Mouse (Mus musculus) midbrain, embryonic 13.5 days (tissue): ENCODE data around the gene Spib. TPM values are rescaled to one million over a fixed set of nuclear protein-coding genes. Genes with fewer than 3 reads are reported as not detected.

Experiments used
- ATAC-seq: fragments of 200-750 bp; cut with Nextera tagmentation; 2 replicates; pipeline ENCODE4 v1.8.0; 2017; ENCODE audit warnings: mild to moderate bottlenecking, moderate TSS enrichment, moderate library complexity
- H3K27ac ChIP-seq: fragments of 300-500 bp; sonication (generic); 2 replicates; pipeline ENCODE4 v1.5.1; 2015; ENCODE audit warnings: inconsistent platforms, mild to moderate bottlenecking, moderate library complexity
- H3K27me3 ChIP-seq: fragments of 300-500 bp; sonication (generic); 2 replicates; pipeline ENCODE4 v1.6.1; 2015; ENCODE audit warnings: mild to moderate bottlenecking, inconsistent platforms
- H3K36me3 ChIP-seq: fragments of 300-500 bp; sonication (generic); 2 replicates; pipeline ENCODE4 v1.6.1; 2015; ENCODE audit warnings: mild to moderate bottlenecking, inconsistent platforms
- H3K4me1 ChIP-seq: fragments of 300-500 bp; sonication (generic); replicated peaks from 2 replicates; pipeline ENCODE4 v1.6.1; 2015; ENCODE audit warnings: inconsistent platforms
- H3K4me2 ChIP-seq: fragments of 300-500 bp; sonication (generic); replicated peaks from 2 replicates; pipeline ENCODE4 v1.6.1; 2015; ENCODE audit warnings: moderate library complexity, mild to moderate bottlenecking, inconsistent platforms
- H3K4me3 ChIP-seq: fragments of 300-500 bp; sonication (generic); replicated peaks from 2 replicates; pipeline ENCODE4 v1.5.1; 2015; ENCODE audit warnings: mild to moderate bottlenecking, inconsistent platforms
- H3K9ac ChIP-seq: fragments of 300-500 bp; sonication (generic); replicated peaks from 2 replicates; pipeline ENCODE4 v1.6.1; 2015; ENCODE audit warnings: mild to moderate bottlenecking, inconsistent platforms
- H3K9me3 ChIP-seq: fragments of 300-500 bp; sonication (generic); 2 replicates; pipeline ENCODE4 v1.6.1; 2016; ENCODE audit warnings: mild to moderate bottlenecking, inconsistent platforms
- WGBS: fragments of 180-500 bp; shearing (Covaris S2); methylation state at CpG from one replicate; pipeline ENCODE4 v1.1.7; 2015; 5-methylcytosine and 5-hydroxymethylcytosine counted together
- polyA plus RNA-seq: library from polyadenylated mRNA; unstranded; fragments of >200 nt; fragmentation: Nextera tagmentation; extraction: Ambion mirVana; gene quantifications from 2 replicates; pipeline ENCODE4 v1.2.1, GENCODE M21; 2015

The Spib gene
- polyA plus RNA-seq, result not detected in 2 replicates

GRCm38 (mm10) chr7:44531946-44532732 is at the start of gene Spib:
Gene Spib (minus strand): TSS chr7:44532071.
- no peak within 1 kb of the TSS for H3K27ac ChIP-seq
- no peak within 1 kb of the TSS for H3K9ac ChIP-seq
- H3K4me1 ChIP-seq, result peaks cover 6% of the 10 kb centered on the region
- H3K4me3 ChIP-seq, result no peak within 1 kb of the TSS
- peaks cover 46% of the 10 kb centered on the region for H3K36me3 ChIP-seq
- H3K4me2 ChIP-seq, result no peak within 1 kb of the TSS
- ATAC-seq, result no peak
- H3K9me3 ChIP-seq, result no peaks in the 10 kb centered on the region
- peaks cover 22% of the 10 kb centered on the region for H3K27me3 ChIP-seq
- WGBS, result 91% methylated on average over 4 of the region's 4 CpGs

- 80% methylated on average over 6 of the region's 6 CpGs for WGBS
- no peak for ATAC-seq
- Histone ChIP-seq H3K27ac (no peak overlapping the region), H3K4me2 (no peak overlapping the region), H3K9me3 (no peaks in the 10 kb centered on the region), H3K36me3 (no peaks in the 10 kb centered on the region), H3K27me3 (peaks cover 18% of the 10 kb centered on the region), H3K4me1 (no peaks in the 10 kb centered on the region; the same call in 1 of the 2 replicates), H3K4me3 (no peak overlapping the region), H3K9ac (no peak overlapping the region)
Observed at GRCm38 (mm10) chr7:44581637-44582036, 49.8 kb upstream of the Spib start.

- ATAC-seq, result no peak
- 57% methylated on average over 5 of the region's 5 CpGs for WGBS
Observed at GRCm38 (mm10) chr7:44576333-44576844, 44.5 kb upstream of the Spib start.

GRCm38 (mm10) chr7:44572956-44573484 is 41.1 kb upstream of the Spib start:
- Histone ChIP-seq H3K27ac (no peak overlapping the region), H3K4me1 (no peaks in the 10 kb centered on the region), H3K4me2 (no peak overlapping the region), H3K36me3 (no peaks in the 10 kb centered on the region), H3K27me3 (peaks cover 3% of the 10 kb centered on the region), H3K9me3 (no peaks in the 10 kb centered on the region), H3K4me3 (no peak overlapping the region), H3K9ac (no peak overlapping the region)
- WGBS, result 72% methylated on average over 5 of the region's 5 CpGs
- ATAC-seq, result no peak

More at GRCm38 (mm10) chr7:44576333-44576844, 44.5 kb upstream of the Spib start:
- H3K4me3 ChIP-seq, result no peak overlapping the region
- H3K9me3 ChIP-seq, result no peaks in the 10 kb centered on the region
- H3K27ac ChIP-seq, result no peak overlapping the region
- no peaks in the 10 kb centered on the region for H3K4me1 ChIP-seq
- no peak overlapping the region for H3K9ac ChIP-seq
- no peak overlapping the region for H3K4me2 ChIP-seq
- H3K36me3 ChIP-seq, result no peaks in the 10 kb centered on the region
- peaks cover 3% of the 10 kb centered on the region; the same call in 1 of the 2 replicates for H3K27me3 ChIP-seq

- 31% methylated on average over 7 of the region's 7 CpGs for WGBS
- no peak for ATAC-seq
- H3K36me3 ChIP-seq, result no peaks in the 10 kb centered on the region
Observed at GRCm38 (mm10) chr7:44572213-44572701, 40.4 kb upstream of the Spib start, which contains the start of gene Napsa. Gene Napsa (plus strand): TSS chr7:44572380.

GRCm38 (mm10) chr7:44571811-44572210 is 39.9 kb upstream of the Spib start:
- WGBS, result 28% methylated on average over 4 of the region's 4 CpGs
- Histone ChIP-seq H3K4me1 (no peaks in the 10 kb centered on the region), H3K27ac (no peak overlapping the region), H3K36me3 (no peaks in the 10 kb centered on the region), H3K9ac (no peak overlapping the region), H3K4me3 (no peak overlapping the region), H3K27me3 (peaks cover 3% of the 10 kb centered on the region), H3K9me3 (no peaks in the 10 kb centered on the region), H3K4me2 (no peak overlapping the region)
- ATAC-seq, result no peak

More at GRCm38 (mm10) chr7:44572213-44572701, 40.4 kb upstream of the Spib start, which contains the start of gene Napsa:
- Histone ChIP-seq H3K4me2 (no peak within 1 kb of the TSS), H3K27me3 (peaks cover 3% of the 10 kb centered on the region), H3K9me3 (no peaks in the 10 kb centered on the region), H3K9ac (no peak within 1 kb of the TSS), H3K4me1 (no peaks in the 10 kb centered on the region), H3K27ac (no peak within 1 kb of the TSS), H3K4me3 (no peak within 1 kb of the TSS)

GRCm38 (mm10) chr7:44570989-44571388 is 39.1 kb upstream of the Spib start:
- Histone ChIP-seq H3K27me3 (no peaks in the 10 kb centered on the region; the same call in 1 of the 2 replicates), H3K4me3 (no peak overlapping the region), H3K9ac (no peak overlapping the region), H3K4me1 (no peaks in the 10 kb centered on the region), H3K9me3 (no peaks in the 10 kb centered on the region), H3K27ac (no peak overlapping the region), H3K4me2 (no peak overlapping the region), H3K36me3 (no peaks in the 10 kb centered on the region)
- ATAC-seq, result no peak
- 85% methylated on average over 6 of the region's 6 CpGs for WGBS

- 79% methylated on average over 9 of the region's 9 CpGs for WGBS
Observed at GRCm38 (mm10) chr7:44568803-44569202, 36.9 kb upstream of the Spib start.

GRCm38 (mm10) chr7:44565414-44565813 is 33.5 kb upstream of the Spib start:
- ATAC-seq, result no peak

More at GRCm38 (mm10) chr7:44568803-44569202, 36.9 kb upstream of the Spib start:
- H3K9me3 ChIP-seq, result no peaks in the 10 kb centered on the region
- H3K4me2 ChIP-seq, result no peak overlapping the region
- H3K36me3 ChIP-seq, result no peaks in the 10 kb centered on the region
- H3K27ac ChIP-seq, result no peak overlapping the region
- no peak for ATAC-seq
- no peaks in the 10 kb centered on the region for H3K4me1 ChIP-seq
- H3K9ac ChIP-seq, result no peak overlapping the region
- H3K4me3 ChIP-seq, result no peak overlapping the region
- no peaks in the 10 kb centered on the region; the same call in 1 of the 2 replicates for H3K27me3 ChIP-seq

GRCm38 (mm10) chr7:44564486-44564885 is 32.6 kb upstream of the Spib start:
- H3K9ac ChIP-seq, result no peak overlapping the region
- no peaks in the 10 kb centered on the region; the same call in 1 of the 2 replicates for H3K27me3 ChIP-seq
- no peak for ATAC-seq
- no peak overlapping the region for H3K4me3 ChIP-seq
- no peaks in the 10 kb centered on the region for H3K36me3 ChIP-seq
- H3K27ac ChIP-seq, result no peak overlapping the region
- no peak overlapping the region for H3K4me2 ChIP-seq
- whole genome bisulfite sequencing, result 84% methylated on average over 10 of the region's 10 CpGs
- no peaks in the 10 kb centered on the region for H3K4me1 ChIP-seq
- no peaks in the 10 kb centered on the region for H3K9me3 ChIP-seq

More at GRCm38 (mm10) chr7:44565414-44565813, 33.5 kb upstream of the Spib start:
- Histone ChIP-seq H3K4me3 (no peak overlapping the region), H3K9me3 (no peaks in the 10 kb centered on the region), H3K4me2 (no peak overlapping the region), H3K9ac (no peak overlapping the region), H3K27me3 (no peaks in the 10 kb centered on the region; the same call in 1 of the 2 replicates), H3K36me3 (no peaks in the 10 kb centered on the region), H3K27ac (no peak overlapping the region), H3K4me1 (no peaks in the 10 kb centered on the region)
- 76% methylated on average over 6 of the region's 6 CpGs for WGBS

- Histone ChIP-seq H3K27me3 (no peaks in the 10 kb centered on the region), H3K36me3 (no peaks in the 10 kb centered on the region), H3K4me2 (no peak overlapping the region), H3K4me3 (no peak overlapping the region), H3K27ac (no peak overlapping the region), H3K9me3 (no peaks in the 10 kb centered on the region), H3K9ac (no peak overlapping the region), H3K4me1 (no peaks in the 10 kb centered on the region)
- 54% methylated on average over 8 of the region's 8 CpGs for WGBS
- no peak for ATAC-seq
Observed at GRCm38 (mm10) chr7:44563284-44563683, 31.4 kb upstream of the Spib start.
